ENCODE assay signal across 9 mouse cellular contexts in genomic region chr15:27234770-27235169, GRCm38 (mm10).
DNase-seq lines count a peak whose midpoint lies in the region; ATAC-seq and TF ChIP-seq lines count a peak whose summit lies in the region.
"Had no signal": no experiment of that assay in that cellular context is flagged by ENCODE, and none has a peak within 500 bp of the region (broad histone marks: within the 10 kb centered on the region; RNA-seq: fewer than 3 reads in every experiment).

No protein-coding gene starts in this region.

- no peak overlapping the region for H3K27ac ChIP-seq in liver, embryonic 11.5 days (ENCODE audit: low read depth, low read length)
- no peak overlapping the region for H3K27ac ChIP-seq in forebrain, embryonic 11.5 days (ENCODE audit: low read depth, low read length)
- H3K27ac ChIP-seq in left cerebral cortex, adult 2 months: no peak overlapping the region
- H3K27ac ChIP-seq in midbrain, embryonic 15.5 days: no peak overlapping the region
- H3K27ac ChIP-seq in stomach, postnatal 0 days (replicated peaks): no peak overlapping the region

- no peaks in the 10 kb centered on the region for H3K27me3 ChIP-seq in liver, embryonic 11.5 days (replicated peaks; ENCODE audit: control insufficient read depth, insufficient read depth, low read length)
- H3K27me3 ChIP-seq in forebrain, embryonic 11.5 days (ENCODE audit: control insufficient read depth, insufficient read depth, low read length): no peaks in the 10 kb centered on the region
- no peaks in the 10 kb centered on the region for H3K27me3 ChIP-seq in midbrain, embryonic 15.5 days (replicated peaks)
- no peaks in the 10 kb centered on the region for H3K27me3 ChIP-seq in stomach, postnatal 0 days (ENCODE audit: control insufficient read depth, insufficient read depth, low read length)

- no peaks in the 10 kb centered on the region for H3K36me3 ChIP-seq in liver, embryonic 11.5 days (ENCODE audit: control insufficient read depth, insufficient read depth, low read length)
- H3K36me3 ChIP-seq in forebrain, embryonic 11.5 days (ENCODE audit: control insufficient read depth, insufficient read depth, low read length): no peaks in the 10 kb centered on the region
- H3K36me3 ChIP-seq in midbrain, embryonic 15.5 days (replicated peaks): no peaks in the 10 kb centered on the region
- no peaks in the 10 kb centered on the region for H3K36me3 ChIP-seq in stomach, postnatal 0 days (ENCODE audit: control insufficient read depth, insufficient read depth, low read length)

- ATAC-seq in liver, embryonic 11.5 days (replicated peaks; ENCODE audit: low FRiP score): no peak
- ATAC-seq in forebrain, embryonic 11.5 days (replicated peaks; ENCODE audit: low FRiP score): peak; percentile 66; the same call in 1 of the 2 replicates
- peak; percentile 66 for ATAC-seq in midbrain, embryonic 15.5 days (replicated peaks)
- ATAC-seq in stomach, postnatal 0 days (ENCODE audit: low FRiP score, low TSS enrichment): no peak

- no peaks in the 10 kb centered on the region for H3K9me3 ChIP-seq in liver, embryonic 11.5 days (ENCODE audit: control insufficient read depth, low read length)
- H3K9me3 ChIP-seq in forebrain, embryonic 11.5 days (ENCODE audit: control insufficient read depth, low read length): no peaks in the 10 kb centered on the region
- no peaks in the 10 kb centered on the region for H3K9me3 ChIP-seq in midbrain, embryonic 15.5 days
- H3K9me3 ChIP-seq in stomach, postnatal 0 days (ENCODE audit: control insufficient read depth, low read length): no peaks in the 10 kb centered on the region

- no peak overlapping the region for H3K4me3 ChIP-seq in liver, embryonic 11.5 days (ENCODE audit: low read depth, low read length)
- no peak overlapping the region for H3K4me3 ChIP-seq in forebrain, embryonic 11.5 days (ENCODE audit: low read depth, low read length)
- H3K4me3 ChIP-seq in left cerebral cortex, adult 2 months: no peak overlapping the region
- no peak overlapping the region for H3K4me3 ChIP-seq in midbrain, embryonic 15.5 days
- no peak overlapping the region for H3K4me3 ChIP-seq in stomach, postnatal 0 days (ENCODE audit: low read depth, low read length)
- H3K4me3 ChIP-seq: myocyte had no signal

- H3K4me2 ChIP-seq in liver, embryonic 11.5 days: no peak overlapping the region
- H3K4me2 ChIP-seq in forebrain, embryonic 11.5 days (ENCODE audit: low read depth, low read length, severe bottlenecking): no peak overlapping the region
- H3K4me2 ChIP-seq in midbrain, embryonic 15.5 days: no peak overlapping the region
- no peak overlapping the region for H3K4me2 ChIP-seq in stomach, postnatal 0 days (replicated peaks; ENCODE audit: low read depth)

- TF ChIP-seq CTCF in left cerebral cortex, adult 2 months (IDR thresholded peaks at IDR 0.05): peak; percentile 86
- peak; percentile 99 for TF ChIP-seq CTCF in stomach, postnatal 0 days (IDR thresholded peaks at IDR 0.05; ENCODE audit: low read depth)

- no peak overlapping the region for H3K9ac ChIP-seq in liver, embryonic 11.5 days (ENCODE audit: low read depth, low read length)
- no peak overlapping the region for H3K9ac ChIP-seq in forebrain, embryonic 11.5 days (ENCODE audit: low read length)
- no peak overlapping the region for H3K9ac ChIP-seq in midbrain, embryonic 15.5 days
- no peak overlapping the region for H3K9ac ChIP-seq in stomach, postnatal 0 days (ENCODE audit: low read length)

- intact Hi-C loops in left cerebral cortex, adult 2 months (cut with DNase I): loop anchor here (2.0 to 10.0 kb wide), 4 partner anchors 592 to 1240 kb away; no protein-coding TSS in a partner anchor

- WGBS in liver, embryonic 11.5 days: 16% methylated on average over 4 of the region's 4 CpGs
- WGBS in forebrain, embryonic 11.5 days: 15% methylated on average over 4 of the region's 4 CpGs
- WGBS in midbrain, embryonic 15.5 days: 18% methylated on average over 4 of the region's 4 CpGs
- WGBS in stomach, postnatal 0 days: 15% methylated on average over 4 of the region's 4 CpGs

- no peaks in the 10 kb centered on the region for H3K4me1 ChIP-seq in liver, embryonic 11.5 days (replicated peaks; ENCODE audit: control insufficient read depth, insufficient read depth, low read length)
- no peaks in the 10 kb centered on the region for H3K4me1 ChIP-seq in forebrain, embryonic 11.5 days (replicated peaks; ENCODE audit: control insufficient read depth, insufficient read depth, low read length)
- no peaks in the 10 kb centered on the region for H3K4me1 ChIP-seq in midbrain, embryonic 15.5 days
- H3K4me1 ChIP-seq in stomach, postnatal 0 days (replicated peaks; ENCODE audit: control insufficient read depth, insufficient read depth): no peaks in the 10 kb centered on the region

- peak; percentile 34 for DNase-seq in liver
- DNase-seq in liver, embryonic 11.5 days (ENCODE audit: low spot score): no peak
- peak; percentile 28 for DNase-seq in brain, embryonic 18.5 days (ENCODE audit: low read depth, low spot score)
- DNase-seq in forebrain, embryonic 11.5 days (ENCODE audit: low spot score): peak; percentile 79
- peak; percentile 76 for DNase-seq in hindlimb bud, embryonic 11.5 days (ENCODE audit: extremely low spot score, low read depth, low spot score)
- peak; percentile 41 to 63 for DNase-seq in left cerebral cortex, adult 2 months (ENCODE audit: extremely low spot score in 1 of 2, low spot score in 2 of 2)
- peak; percentile 53 for DNase-seq in stomach, postnatal 0 days (ENCODE audit: low spot score)

- no peak for TF ChIP-seq EP300 in stomach, postnatal 0 days (optimal IDR thresholded peaks at IDR 0.05)

Comparison
In these comparisons a context has a peak if more than half of its experiments do, and no peak if none do; other contexts are left out.
1. ATAC-seq: peak in forebrain, embryonic 11.5 days (single experiment) and midbrain, embryonic 15.5 days (single experiment); none in liver, embryonic 11.5 days (single experiment) and stomach, postnatal 0 days (single experiment).